Mouse (Mus musculus): ENCODE measurements around the gene Abcg8.
A peak's percentile ranks its signal among the peaks of the same experiment; 100 is the strongest.

The Abcg8 gene

GRCm38 (mm10) chr17:84716252-84716872, 40.3 kb downstream of the Abcg8 start:
- DNase-seq: no peak

- DNase-seq: no peak
Observed at GRCm38 (mm10) chr17:84717416-84717815, 41.3 kb downstream of the Abcg8 start.

GRCm38 (mm10) chr17:84719105-84719504, 43.0 kb downstream of the Abcg8 start:
- DNase-seq: no peak

- no peak for DNase-seq
Observed at GRCm38 (mm10) chr17:84724028-84724427, 47.9 kb downstream of the Abcg8 start.

- no peak for DNase-seq
Observed at GRCm38 (mm10) chr17:84725163-84725562, 49.1 kb downstream of the Abcg8 start.

GRCm38 (mm10) chr17:84728201-84728911, 52.3 kb downstream of the Abcg8 start:
- no peak for DNase-seq

GRCm38 (mm10) chr17:84729140-84729539, 53.0 kb downstream of the Abcg8 start:
- DNase-seq: no peak

GRCm38 (mm10) chr17:84731361-84731760, 55.3 kb downstream of the Abcg8 start:
- no peak for DNase-seq

- DNase-seq: no peak
Observed at GRCm38 (mm10) chr17:84732612-84733011, 56.5 kb downstream of the Abcg8 start.

- DNase-seq: no peak
Observed at GRCm38 (mm10) chr17:84736719-84737118, 60.6 kb downstream of the Abcg8 start.

- DNase-seq: peak; percentile 44 to 54
Observed at GRCm38 (mm10) chr17:84738073-84738797, 62.1 kb downstream of the Abcg8 start.

GRCm38 (mm10) chr17:84744256-84744655, 68.2 kb downstream of the Abcg8 start:
- no peak for DNase-seq

- no peak for DNase-seq
Observed at GRCm38 (mm10) chr17:84745001-84745400, 68.9 kb downstream of the Abcg8 start.

GRCm38 (mm10) chr17:84747212-84747611, 71.1 kb downstream of the Abcg8 start:
- no peak for DNase-seq

GRCm38 (mm10) chr17:84748152-84748682, 72.1 kb downstream of the Abcg8 start:
- DNase-seq: no peak

GRCm38 (mm10) chr17:84749297-84749696, 73.2 kb downstream of the Abcg8 start:
- no peak for DNase-seq

Data from cerebellum, postnatal 25 days (tissue).